ENCODE assay signal across 26 mouse cellular contexts in the genomic region with DNA sequence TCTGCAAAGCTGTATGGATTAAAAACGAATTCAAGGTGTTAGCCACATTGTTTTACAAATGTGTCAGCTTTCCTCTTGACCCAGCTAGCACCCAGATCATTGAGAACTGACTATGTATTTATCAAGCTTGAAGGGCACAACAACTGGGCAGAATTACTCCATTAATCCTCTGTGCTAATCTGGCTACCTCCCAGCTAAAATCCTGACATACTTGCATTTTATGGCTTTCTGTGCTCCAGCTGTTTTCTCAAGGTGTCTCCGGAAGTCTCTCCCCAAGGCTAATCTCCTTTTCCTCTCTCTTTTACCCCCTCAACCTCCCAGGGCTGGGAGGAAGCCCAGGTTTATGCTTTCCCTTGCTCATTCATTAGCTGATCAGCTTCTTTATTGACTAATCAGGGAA.
"Had no signal": no experiment of that assay in that cellular context is flagged by ENCODE, and none has a peak within 500 bp of the region (broad histone marks: within the 10 kb centered on the region; RNA-seq: fewer than 3 reads in every experiment).

No protein-coding gene starts in this region.

- H3K4me1 ChIP-seq: heart, embryonic 10.5 days; heart, embryonic 12.5 days; kidney, embryonic 15.5 days; liver, embryonic 13.5 days; liver, embryonic 15.5 days had no signal

- DNase-seq: gastrocnemius, adult 2 months; gastrocnemius, postnatal 10 days; gastrocnemius, postnatal 25 days; heart, adult 18-20 months; heart, postnatal 10 days; heart, postnatal 36 days; kidney, adult 2 months; kidney, adult 9 months; kidney, postnatal 14 days; kidney, postnatal 36 days; layer of hippocampus, adult 9-11 months; layer of hippocampus, postnatal 36 days; liver; liver, embryonic 13.5 days had no signal

- H3K4me3 ChIP-seq: gastrocnemius, adult 2 months; heart, embryonic 10.5 days; heart, embryonic 12.5 days; hindbrain, embryonic 12.5 days; kidney, embryonic 15.5 days; limb, embryonic 10.5 days; limb, embryonic 12.5 days; liver, embryonic 13.5 days; liver, embryonic 15.5 days had no signal

- H3K27me3 ChIP-seq: heart, embryonic 12.5 days; hindbrain, embryonic 12.5 days; kidney, embryonic 15.5 days; limb, embryonic 12.5 days; liver, embryonic 13.5 days had no signal

- H3K9ac ChIP-seq: heart, embryonic 12.5 days; hindbrain, embryonic 12.5 days; hindbrain, embryonic 14.5 days; kidney, embryonic 15.5 days; limb, embryonic 12.5 days; liver, embryonic 13.5 days; liver, embryonic 15.5 days had no signal

- ATAC-seq: hindbrain, embryonic 16.5 days; inflammation-experienced regulatory T-cells, adult 6 months had no signal

- H3K9me3 ChIP-seq: heart, embryonic 10.5 days; heart, embryonic 12.5 days; hindbrain, embryonic 12.5 days; kidney, embryonic 15.5 days; limb, embryonic 10.5 days; limb, embryonic 12.5 days; liver, embryonic 13.5 days; liver, embryonic 15.5 days had no signal

- H3K36me3 ChIP-seq: heart, embryonic 10.5 days; heart, embryonic 12.5 days; hindbrain, embryonic 12.5 days; kidney, embryonic 15.5 days; limb, embryonic 10.5 days; limb, embryonic 12.5 days; liver, embryonic 13.5 days; liver, embryonic 15.5 days had no signal

- H3K27ac ChIP-seq: gastrocnemius, adult 2 months; heart, embryonic 10.5 days; hindbrain, embryonic 12.5 days; hindbrain, embryonic 14.5 days; kidney, embryonic 15.5 days; kidney, postnatal 0 days; limb, embryonic 10.5 days; limb, embryonic 12.5 days; liver, embryonic 13.5 days; liver, embryonic 15.5 days had no signal

- H3K4me2 ChIP-seq: heart, embryonic 12.5 days; hindbrain, embryonic 12.5 days; hindbrain, embryonic 14.5 days; kidney, embryonic 15.5 days; limb, embryonic 12.5 days; liver, embryonic 11.5 days; liver, embryonic 13.5 days; liver, embryonic 15.5 days had no signal
